Mouse (Mus musculus) forebrain, embryonic 13.5 days (tissue): Measurements from ENCODE around the gene Mecom. TPM values are rescaled to one million over a fixed set of nuclear protein-coding genes. Genes with fewer than 3 reads are reported as not detected.
A peak's percentile ranks its signal among the peaks of the same experiment; 100 is the strongest.

Experiments
- ATAC-seq: fragments of 200-750 bp; cut with Nextera tagmentation; 2 replicates; pipeline ENCODE4 v1.8.0; 2017
- H3K27ac ChIP-seq: fragments of 300-500 bp; sonication (generic); 2 replicates; pipeline ENCODE4 v1.5.1; 2015; ENCODE audit warnings: inconsistent platforms, mild to moderate bottlenecking, moderate library complexity
- H3K27me3 ChIP-seq: fragments of 300-500 bp; sonication (generic); 2 replicates; pipeline ENCODE4 v1.6.1; 2015; ENCODE audit warnings: mild to moderate bottlenecking, inconsistent platforms
- H3K36me3 ChIP-seq: fragments of 300-500 bp; sonication (generic); 2 replicates; pipeline ENCODE4 v1.6.1; 2015; ENCODE audit warnings: mild to moderate bottlenecking, inconsistent platforms; ENCODE audit not compliant: poor library complexity, severe bottlenecking
- H3K4me1 ChIP-seq: fragments of 300-500 bp; sonication (generic); 2 replicates; pipeline ENCODE4 v1.6.1; 2015; ENCODE audit warnings: inconsistent platforms
- H3K4me2 ChIP-seq: fragments of 300-500 bp; sonication (generic); 2 replicates; pipeline ENCODE4 v1.6.1; 2015; ENCODE audit warnings: inconsistent platforms, mild to moderate bottlenecking, moderate library complexity
- H3K4me3 ChIP-seq: fragments of 300-500 bp; sonication (generic); 2 replicates; pipeline ENCODE4 v1.5.1; 2015; ENCODE audit warnings: mild to moderate bottlenecking, inconsistent platforms
- H3K9ac ChIP-seq: fragments of 300-500 bp; sonication (generic); 2 replicates; pipeline ENCODE4 v1.6.1; 2015; ENCODE audit warnings: mild to moderate bottlenecking, inconsistent platforms
- H3K9me3 ChIP-seq: fragments of 300-500 bp; sonication (generic); replicated peaks from 2 replicates; pipeline ENCODE4 v1.6.1; 2016; ENCODE audit warnings: inconsistent platforms
- WGBS: fragments of 180-500 bp; shearing (Covaris S2); methylation state at CpG from one replicate; pipeline ENCODE4 v1.1.7; 2015; 5-methylcytosine and 5-hydroxymethylcytosine counted together
- polyA plus RNA-seq: library from polyadenylated mRNA; unstranded; fragments of >200 nt; fragmentation: Nextera tagmentation; extraction: Ambion mirVana; gene quantifications from 2 replicates; pipeline ENCODE4 v1.2.1, GENCODE M21; 2015

Mecom gene
- polyA plus RNA-seq, 1 experiment from 2014 or later = 3.7 TPM

GRCm38 (mm10) chr3:30512459-30513030, 35.3 kb downstream of the Mecom start:
- no peak for ATAC-seq
- H3K4me3 ChIP-seq = no peak overlapping the region

GRCm38 (mm10) chr3:30511796-30512195, 36.0 kb downstream of the Mecom start:
- no peak for ATAC-seq
- H3K4me1 ChIP-seq = peaks cover 54% of the 10 kb centered on the region
- no peaks in the 10 kb centered on the region for H3K9me3 ChIP-seq
- no peak overlapping the region for H3K9ac ChIP-seq
- no peak overlapping the region for H3K27ac ChIP-seq
- H3K36me3 ChIP-seq = no peaks in the 10 kb centered on the region
- 16% methylated on average over 7 of the region's 7 CpGs for WGBS
- no peak overlapping the region for H3K4me3 ChIP-seq
- H3K4me2 ChIP-seq = no peak overlapping the region
- peaks cover 94% of the 10 kb centered on the region for H3K27me3 ChIP-seq

More at GRCm38 (mm10) chr3:30512459-30513030, 35.3 kb downstream of the Mecom start:
- no peaks in the 10 kb centered on the region for H3K36me3 ChIP-seq
- 3% methylated on average over 12 of the region's 12 CpGs for WGBS
- no peak overlapping the region for H3K27ac ChIP-seq
- H3K9ac ChIP-seq = no peak overlapping the region
- no peak overlapping the region for H3K4me2 ChIP-seq
- H3K9me3 ChIP-seq = no peaks in the 10 kb centered on the region
- H3K27me3 ChIP-seq = peaks cover 94% of the 10 kb centered on the region
- H3K4me1 ChIP-seq = peaks cover 46% of the 10 kb centered on the region

DNA sequence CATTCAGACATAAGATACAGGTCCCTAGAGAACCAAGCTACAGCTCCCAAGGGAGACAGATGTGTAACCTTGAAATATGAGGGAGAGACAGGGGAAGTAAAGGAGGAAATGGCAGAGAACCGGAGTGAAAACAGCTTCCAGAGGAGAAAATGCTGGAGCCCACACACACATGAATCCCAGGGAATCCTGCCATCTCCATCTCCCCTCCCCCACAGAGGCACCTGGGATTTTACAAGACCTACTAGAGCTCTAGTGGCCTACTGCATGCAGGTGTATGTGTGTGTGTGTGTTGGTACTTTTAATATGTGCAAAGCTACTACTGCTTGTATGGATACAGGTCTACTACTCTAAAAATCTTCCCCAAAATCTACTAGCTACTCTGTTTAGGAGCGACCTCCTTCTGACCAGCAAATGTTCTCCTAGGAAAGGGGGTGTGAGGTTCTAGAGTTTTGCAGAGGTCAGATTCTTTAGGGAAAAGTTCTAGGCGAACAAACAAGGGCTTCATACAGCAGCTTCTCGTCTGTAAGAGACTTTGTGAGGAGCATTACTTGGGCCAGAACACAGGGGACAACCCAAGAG, 36.7 kb downstream of the Mecom start:
- no peak overlapping the region for H3K27ac ChIP-seq
- peaks cover 91% of the 10 kb centered on the region for H3K27me3 ChIP-seq
- 29% methylated on average over 4 of the region's 4 CpGs for WGBS
- no peak overlapping the region for H3K9ac ChIP-seq
- H3K4me1 ChIP-seq = peaks cover 57% of the 10 kb centered on the region
- no peaks in the 10 kb centered on the region for H3K36me3 ChIP-seq
- H3K9me3 ChIP-seq = no peaks in the 10 kb centered on the region
- ATAC-seq = no peak
- H3K4me3 ChIP-seq = no peak overlapping the region
- H3K4me2 ChIP-seq = no peak overlapping the region

DNA sequence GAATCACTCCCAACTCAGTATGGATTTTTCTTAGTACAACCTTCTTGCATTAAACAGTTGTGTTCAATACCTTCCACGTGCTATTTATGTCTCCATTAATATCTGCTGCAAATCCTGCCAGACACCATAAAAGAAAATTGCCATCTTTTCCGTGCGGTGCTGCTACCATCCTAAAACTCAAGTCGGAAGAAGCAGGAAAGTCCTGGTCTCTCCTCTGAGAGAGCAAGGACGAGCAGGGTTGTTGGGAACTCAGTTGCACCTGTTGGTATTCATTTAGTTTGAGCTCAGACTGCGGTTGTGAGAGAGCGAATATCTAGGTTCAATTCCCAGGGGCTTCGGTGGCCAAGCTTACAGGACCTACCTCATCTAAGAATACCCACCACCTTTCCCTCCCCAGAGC, 37.2 kb downstream of the Mecom start:
- H3K4me1 ChIP-seq = peaks cover 60% of the 10 kb centered on the region
- no peak overlapping the region for H3K9ac ChIP-seq
- H3K27me3 ChIP-seq = peaks cover 91% of the 10 kb centered on the region
- no peaks in the 10 kb centered on the region for H3K36me3 ChIP-seq
- no peak overlapping the region for H3K4me2 ChIP-seq
- 8% methylated on average over 8 of the region's 8 CpGs for WGBS
- no peak overlapping the region for H3K27ac ChIP-seq
- no peaks in the 10 kb centered on the region for H3K9me3 ChIP-seq
- no peak overlapping the region for H3K4me3 ChIP-seq
- no peak for ATAC-seq

DNA sequence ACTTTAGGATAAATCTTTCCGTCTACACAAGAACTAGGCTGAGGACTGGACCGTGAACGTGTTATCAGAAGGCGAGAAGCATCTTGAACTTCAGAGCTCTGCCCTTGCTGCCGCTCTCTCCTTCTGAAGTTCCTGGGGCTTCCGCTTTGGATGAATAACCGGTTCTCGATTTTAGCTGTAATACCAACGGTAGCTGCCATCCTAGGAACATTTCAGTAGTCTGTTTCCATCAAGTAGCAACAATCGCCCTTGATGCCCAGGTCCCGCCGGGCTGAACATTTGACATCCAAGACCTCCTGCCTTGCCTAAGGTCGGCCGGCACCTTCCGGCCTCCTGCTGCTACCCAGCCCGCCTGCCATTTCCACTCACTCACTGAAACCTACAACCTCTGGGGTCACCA, 37.7 kb downstream of the Mecom start:
- H3K9ac ChIP-seq = no peak overlapping the region
- no peaks in the 10 kb centered on the region for H3K36me3 ChIP-seq
- WGBS = 1% methylated on average over 16 of the region's 16 CpGs
- ATAC-seq = no peak
- peaks cover 59% of the 10 kb centered on the region for H3K4me1 ChIP-seq
- peaks cover 91% of the 10 kb centered on the region for H3K27me3 ChIP-seq
- no peaks in the 10 kb centered on the region for H3K9me3 ChIP-seq
- H3K4me2 ChIP-seq = peak overlapping the region; percentile 89
- H3K4me3 ChIP-seq = peak overlapping the region; percentile 59
- no peak overlapping the region for H3K27ac ChIP-seq

GRCm38 (mm10) chr3:30508930-30509910, 38.6 kb downstream of the Mecom start:
- Histone ChIP-seq H3K4me1 (peaks cover 50% of the 10 kb centered on the region), H3K27me3 (peaks cover 91% of the 10 kb centered on the region)
- under 1% methylated on average over 40 of the region's 55 CpGs for WGBS

GRCm38 (mm10) chr3:30508296-30508929, 39.4 kb downstream of the Mecom start:
- Histone ChIP-seq H3K9ac (peak overlapping the region; percentile 64), H3K4me1 (peaks cover 42% of the 10 kb centered on the region), H3K27me3 (peaks cover 88% of the 10 kb centered on the region), H3K27ac (peak overlapping the region; percentile 51), H3K36me3 (no peaks in the 10 kb centered on the region), H3K4me2 (peak overlapping the region; percentile 89), H3K4me3 (peak overlapping the region; percentile 59), H3K9me3 (no peaks in the 10 kb centered on the region)
- peak; percentile 82 for ATAC-seq
- under 1% methylated on average over 57 of the region's 73 CpGs for WGBS

More at GRCm38 (mm10) chr3:30508930-30509910, 38.6 kb downstream of the Mecom start:
- no peak overlapping the region for H3K27ac ChIP-seq
- H3K9me3 ChIP-seq = no peaks in the 10 kb centered on the region
- peak overlapping the region; percentile 89 for H3K4me2 ChIP-seq
- H3K36me3 ChIP-seq = no peaks in the 10 kb centered on the region
- peak; percentile 51 for ATAC-seq
- peak overlapping the region; percentile 64 for H3K9ac ChIP-seq
- H3K4me3 ChIP-seq = peak overlapping the region; percentile 59

GRCm38 (mm10) chr3:30507576-30508295, 40.1 kb downstream of the Mecom start:
- peaks cover 81% of the 10 kb centered on the region for H3K27me3 ChIP-seq
- under 1% methylated on average over 41 of the region's 41 CpGs for WGBS

GRCm38 (mm10) chr3:30507028-30507575, 40.7 kb downstream of the Mecom start:
- peak; percentile 19; the same call in 1 of the 2 replicates for ATAC-seq

More at GRCm38 (mm10) chr3:30507576-30508295, 40.1 kb downstream of the Mecom start:
- H3K4me1 ChIP-seq = peaks cover 42% of the 10 kb centered on the region
- no peaks in the 10 kb centered on the region for H3K36me3 ChIP-seq
- H3K9ac ChIP-seq = peak overlapping the region; percentile 64
- ATAC-seq = peak; percentile 41; the same call in 1 of the 2 replicates
- H3K9me3 ChIP-seq = no peaks in the 10 kb centered on the region
- H3K27ac ChIP-seq = peak overlapping the region; percentile 51
- peak overlapping the region; percentile 59 for H3K4me3 ChIP-seq
- peak overlapping the region; percentile 89 for H3K4me2 ChIP-seq

GRCm38 (mm10) chr3:30506329-30507027, 41.3 kb downstream of the Mecom start:
- Histone ChIP-seq H3K36me3 (no peaks in the 10 kb centered on the region), H3K4me3 (peak overlapping the region; percentile 59), H3K27ac (no peak overlapping the region), H3K9me3 (no peaks in the 10 kb centered on the region), H3K27me3 (peaks cover 69% of the 10 kb centered on the region), H3K4me2 (peak overlapping the region; percentile 89), H3K4me1 (peaks cover 42% of the 10 kb centered on the region), H3K9ac (peak overlapping the region; percentile 64; the same call in 1 of the 2 replicates)
- 8% methylated on average over 17 of the region's 17 CpGs for WGBS
- ATAC-seq = no peak

More at GRCm38 (mm10) chr3:30507028-30507575, 40.7 kb downstream of the Mecom start:
- Histone ChIP-seq H3K27ac (0 out of 2 replicates have a peak overlapping the region, but pooled peaks have one; percentile 51), H3K27me3 (peaks cover 75% of the 10 kb centered on the region), H3K4me1 (peaks cover 42% of the 10 kb centered on the region), H3K4me3 (peak overlapping the region; percentile 59), H3K9ac (peak overlapping the region; percentile 64), H3K9me3 (no peaks in the 10 kb centered on the region), H3K4me2 (peak overlapping the region; percentile 89), H3K36me3 (no peaks in the 10 kb centered on the region)
- WGBS = under 1% methylated on average over 22 of the region's 22 CpGs
